Comparison of ENCODE assay signal across 13 mouse cellular contexts in genomic region chr12:102661772-102662171, GRCm38 (mm10). TPM values are rescaled to one million over a fixed set of nuclear protein-coding genes. Genes with fewer than 3 reads are reported as not detected.
DNase-seq lines count a peak whose midpoint lies in the region; ATAC-seq and TF ChIP-seq lines count a peak whose summit lies in the region.
"Had no signal": no experiment of that assay in that cellular context is flagged by ENCODE, and none has a peak within 500 bp of the region (broad histone marks: within the 10 kb centered on the region; RNA-seq: fewer than 3 reads in every experiment).

No protein-coding gene starts in this region.

- H3K9ac ChIP-seq in midbrain, embryonic 15.5 days: no peak overlapping the region
- no peak overlapping the region for H3K9ac ChIP-seq in hindbrain, postnatal 0 days (replicated peaks; ENCODE audit: low read length)
- 0 out of 2 replicates have a peak overlapping the region, but pooled peaks have one; percentile 8 for H3K9ac ChIP-seq in stomach, postnatal 0 days (ENCODE audit: low read length)
- no peak overlapping the region for H3K9ac ChIP-seq in liver, embryonic 12.5 days
- H3K9ac ChIP-seq: lung, embryonic 15.5 days had no signal

- 82% methylated on average over 7 of the region's 7 CpGs for WGBS in midbrain, embryonic 10.5 days
- WGBS in midbrain, embryonic 15.5 days: 76% methylated on average over 7 of the region's 7 CpGs
- WGBS in hindbrain, postnatal 0 days: 65% methylated on average over 7 of the region's 7 CpGs
- WGBS in stomach, postnatal 0 days: 63% methylated on average over 7 of the region's 7 CpGs
- WGBS in liver, embryonic 12.5 days (ENCODE audit: insufficient replicate concordance): 73% methylated on average over 7 of the region's 7 CpGs

- TF ChIP-seq CTCF in hindbrain, postnatal 0 days (IDR thresholded peaks at IDR 0.05; ENCODE audit: low read depth): no peak
- TF ChIP-seq CTCF in stomach, postnatal 0 days (IDR thresholded peaks at IDR 0.05; ENCODE audit: low read depth): no peak

- H3K4me2 ChIP-seq in midbrain, embryonic 15.5 days: no peak overlapping the region
- no peak overlapping the region for H3K4me2 ChIP-seq in hindbrain, postnatal 0 days (ENCODE audit: low read depth, low read length)
- H3K4me2 ChIP-seq in stomach, postnatal 0 days (replicated peaks; ENCODE audit: low read depth): no peak overlapping the region
- no peak overlapping the region for H3K4me2 ChIP-seq in liver, embryonic 12.5 days
- H3K4me2 ChIP-seq: lung, embryonic 15.5 days had no signal

- no peak overlapping the region for H3K4me3 ChIP-seq in midbrain, embryonic 10.5 days
- H3K4me3 ChIP-seq in midbrain, embryonic 15.5 days: no peak overlapping the region
- no peak overlapping the region for H3K4me3 ChIP-seq in hindbrain, postnatal 0 days (ENCODE audit: low read length)
- H3K4me3 ChIP-seq in stomach, postnatal 0 days (ENCODE audit: low read depth, low read length): no peak overlapping the region
- no peak overlapping the region for H3K4me3 ChIP-seq in liver, embryonic 12.5 days
- H3K4me3 ChIP-seq: lung, embryonic 15.5 days had no signal

- intact Hi-C loops in heart, postnatal 25 days (cut with DNase I): no loop called here

- H3K27ac ChIP-seq in midbrain, embryonic 10.5 days (replicated peaks): peak overlapping the region; percentile 52
- no peak overlapping the region for H3K27ac ChIP-seq in midbrain, embryonic 15.5 days
- peak overlapping the region; percentile 21; the same call in 1 of the 2 replicates for H3K27ac ChIP-seq in hindbrain, postnatal 0 days
- H3K27ac ChIP-seq in stomach, postnatal 0 days (replicated peaks): peak overlapping the region; percentile 73
- H3K27ac ChIP-seq in liver, embryonic 12.5 days: no peak overlapping the region
- H3K27ac ChIP-seq: lung, embryonic 15.5 days had no signal

- no peaks in the 10 kb centered on the region for H3K27me3 ChIP-seq in midbrain, embryonic 10.5 days (ENCODE audit: low read depth, poor library complexity, severe bottlenecking)
- H3K27me3 ChIP-seq in midbrain, embryonic 15.5 days (replicated peaks): no peaks in the 10 kb centered on the region
- no peaks in the 10 kb centered on the region for H3K27me3 ChIP-seq in hindbrain, postnatal 0 days (ENCODE audit: insufficient read depth, low read length)
- H3K27me3 ChIP-seq in stomach, postnatal 0 days (ENCODE audit: control insufficient read depth, insufficient read depth, low read length): no peaks in the 10 kb centered on the region
- no peaks in the 10 kb centered on the region for H3K27me3 ChIP-seq in liver, embryonic 12.5 days (replicated peaks)
- H3K27me3 ChIP-seq: lung, embryonic 15.5 days had no signal

- H3K4me1 ChIP-seq in midbrain, embryonic 10.5 days: 0 out of 2 replicates have a peak, but pooled peaks cover 3% of the 10 kb centered on the region
- H3K4me1 ChIP-seq in midbrain, embryonic 15.5 days: peaks cover 4% of the 10 kb centered on the region; the same call in 1 of the 2 replicates
- 0 out of 2 replicates have a peak, but pooled peaks cover 6% of the 10 kb centered on the region for H3K4me1 ChIP-seq in hindbrain, postnatal 0 days (ENCODE audit: insufficient read depth, low read length)
- H3K4me1 ChIP-seq in stomach, postnatal 0 days (replicated peaks; ENCODE audit: control insufficient read depth, insufficient read depth): no peaks in the 10 kb centered on the region
- no peaks in the 10 kb centered on the region for H3K4me1 ChIP-seq in liver, embryonic 12.5 days
- H3K4me1 ChIP-seq: lung, embryonic 15.5 days had no signal

- TF ChIP-seq EP300 in stomach, postnatal 0 days (optimal IDR thresholded peaks at IDR 0.05): no peak

- H3K36me3 ChIP-seq in midbrain, embryonic 10.5 days: no peaks in the 10 kb centered on the region
- H3K36me3 ChIP-seq in midbrain, embryonic 15.5 days (replicated peaks): no peaks in the 10 kb centered on the region
- no peaks in the 10 kb centered on the region for H3K36me3 ChIP-seq in hindbrain, postnatal 0 days (ENCODE audit: insufficient read depth, low read length)
- no peaks in the 10 kb centered on the region for H3K36me3 ChIP-seq in stomach, postnatal 0 days (ENCODE audit: control insufficient read depth, insufficient read depth, low read length)
- H3K36me3 ChIP-seq in liver, embryonic 12.5 days: no peaks in the 10 kb centered on the region
- H3K36me3 ChIP-seq: lung, embryonic 15.5 days had no signal

- H3K9me3 ChIP-seq in midbrain, embryonic 10.5 days (replicated peaks): no peaks in the 10 kb centered on the region
- no peaks in the 10 kb centered on the region for H3K9me3 ChIP-seq in midbrain, embryonic 15.5 days
- H3K9me3 ChIP-seq in hindbrain, postnatal 0 days (ENCODE audit: low read length): no peaks in the 10 kb centered on the region
- no peaks in the 10 kb centered on the region for H3K9me3 ChIP-seq in stomach, postnatal 0 days (ENCODE audit: control insufficient read depth, low read length)
- no peaks in the 10 kb centered on the region for H3K9me3 ChIP-seq in liver, embryonic 12.5 days (replicated peaks)
- H3K9me3 ChIP-seq: lung, embryonic 15.5 days had no signal

- peak; percentile 94 for DNase-seq in heart, adult 11 months
- DNase-seq in heart, postnatal 25 days (ENCODE audit: low spot score): no peak
- DNase-seq in midbrain, embryonic 10.5 days (ENCODE audit: low spot score): no peak
- DNase-seq in hindbrain, postnatal 0 days (ENCODE audit: low spot score): no peak
- DNase-seq in stomach, postnatal 0 days (ENCODE audit: low spot score): no peak
- DNase-seq: adrenal gland, postnatal 25 days; kidney, adult 11 months; kidney, postnatal 4 days; midbrain, embryonic 14.5 days; right cerebral cortex, postnatal 25 days had no signal

- ATAC-seq in midbrain, embryonic 15.5 days (replicated peaks): no peak
- ATAC-seq in hindbrain, postnatal 0 days: peak; percentile 19; the same call in 1 of the 2 replicates
- ATAC-seq in stomach, postnatal 0 days (ENCODE audit: low FRiP score, low TSS enrichment): peak; percentile 32; the same call in 1 of the 2 replicates
- no peak for ATAC-seq in liver, embryonic 12.5 days

RNA-seq across cellular contexts. Expression of gene Itpk1, which starts 43.0 kb away (rescaled TPM):
- total RNA-seq in heart, postnatal 25 days (2021): 1 to 10 TPM; 8.3 to 8.9 TPM
- 16.1 and 16.9 TPM in 2 replicates for polyA plus RNA-seq in midbrain, embryonic 10.5 days (2016; fragmentation: Nextera tagmentation; extraction: Ambion mirVana)
- polyA plus RNA-seq in midbrain, embryonic 15.5 days (2015; fragmentation: Nextera tagmentation; extraction: Ambion mirVana): 34.1 and 34.6 TPM in 2 replicates
- 69.0 and 73.9 TPM in 2 replicates for total RNA-seq in hindbrain, postnatal 0 days (2014; rRNA removed)
- 34.1 and 35.7 TPM in 2 replicates for polyA plus RNA-seq in hindbrain, postnatal 0 days (2015; fragmentation: Nextera tagmentation; extraction: Ambion mirVana)
- polyA plus RNA-seq in stomach, postnatal 0 days (2015; fragmentation: Nextera tagmentation; extraction: Ambion mirVana): 21.5 and 26.7 TPM in 2 replicates
- 3.7 and 4.3 TPM in 2 replicates for polyA plus RNA-seq in liver, embryonic 12.5 days (2016; fragmentation: Nextera tagmentation; extraction: Ambion mirVana)

Comparison
In these comparisons a context has a peak if more than half of its experiments do, and no peak if none do; other contexts are left out.
1. H3K27ac ChIP-seq: peak in midbrain, embryonic 10.5 days (single experiment), hindbrain, postnatal 0 days (single experiment) and stomach, postnatal 0 days (single experiment); none in midbrain, embryonic 15.5 days (single experiment) and liver, embryonic 12.5 days (single experiment).
2. ATAC-seq: peak in hindbrain, postnatal 0 days (single experiment) and stomach, postnatal 0 days (single experiment); none in midbrain, embryonic 15.5 days (single experiment) and liver, embryonic 12.5 days (single experiment).